Mouse (Mus musculus): ENCODE results near the gene Tmem198.

The Tmem198 gene

GRCm38 (mm10) chr1:75490785-75491551, 11.6 kb downstream of the Tmem198 start:
- no peak for DNase-seq (ENCODE audit: low read depth)

DNA sequence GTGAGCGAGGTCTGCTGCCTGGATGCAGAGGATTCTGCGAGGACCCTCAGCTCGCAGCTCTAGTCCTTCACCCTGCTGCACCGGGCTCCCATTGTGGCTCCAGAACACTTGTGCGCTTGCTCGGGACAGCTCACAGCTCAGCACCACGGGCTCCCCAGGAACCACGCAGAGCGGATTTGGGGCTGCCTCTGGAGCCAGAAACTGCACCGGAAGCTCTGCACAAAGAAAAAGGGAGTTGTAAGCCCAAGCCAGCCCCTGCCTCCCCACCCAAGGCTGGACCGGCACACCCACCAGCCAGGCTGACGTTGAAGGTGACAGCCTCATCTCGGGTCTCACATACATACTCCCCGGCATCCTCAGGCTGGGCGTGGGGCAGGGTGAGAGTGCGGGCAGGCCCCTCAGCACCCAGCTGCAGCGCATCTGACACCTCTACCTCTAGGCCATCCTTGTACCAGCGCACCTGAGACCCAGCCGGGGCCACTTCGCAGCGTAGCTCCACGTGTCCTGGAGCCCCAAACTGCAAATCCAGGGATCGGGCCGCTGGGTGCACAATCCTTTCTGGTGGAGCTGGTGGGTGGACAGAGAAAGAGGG, 13.3 kb downstream of the Tmem198 start:
- DNase-seq (ENCODE audit: low read depth) = no peak

DNA sequence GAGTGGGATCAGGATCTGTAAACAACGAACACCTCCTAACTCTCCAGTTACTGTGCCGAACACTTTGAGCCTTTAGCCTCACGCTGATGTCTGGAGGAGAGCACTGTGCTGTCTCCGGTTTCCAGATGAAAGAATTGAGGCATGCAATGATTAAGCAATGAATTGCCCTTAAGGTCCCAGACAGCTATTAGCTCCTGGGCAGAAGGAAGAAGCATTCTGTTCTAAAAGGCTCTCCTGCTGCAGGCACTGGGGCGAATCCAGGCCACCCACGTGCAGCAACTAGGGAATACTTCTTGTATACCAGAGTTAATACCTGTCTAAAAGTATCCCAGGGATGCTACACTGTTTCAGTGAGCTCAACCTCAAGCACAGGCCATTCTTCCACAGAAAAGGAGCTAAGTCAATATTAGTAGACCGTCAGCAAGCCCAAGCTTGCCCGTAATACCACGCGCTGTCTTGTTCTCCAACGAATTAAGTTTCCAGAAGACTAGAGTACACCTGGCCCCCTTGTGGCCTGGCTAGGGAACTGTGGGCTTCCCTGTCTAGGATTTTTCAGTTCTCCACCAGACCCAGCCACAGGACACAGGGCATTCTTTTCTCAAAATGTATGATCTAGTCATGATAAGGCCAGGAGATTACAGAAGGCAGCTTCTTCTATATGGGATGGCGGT, 15.7 kb downstream of the Tmem198 start:
- no peak for DNase-seq (ENCODE audit: low read depth)

DNA sequence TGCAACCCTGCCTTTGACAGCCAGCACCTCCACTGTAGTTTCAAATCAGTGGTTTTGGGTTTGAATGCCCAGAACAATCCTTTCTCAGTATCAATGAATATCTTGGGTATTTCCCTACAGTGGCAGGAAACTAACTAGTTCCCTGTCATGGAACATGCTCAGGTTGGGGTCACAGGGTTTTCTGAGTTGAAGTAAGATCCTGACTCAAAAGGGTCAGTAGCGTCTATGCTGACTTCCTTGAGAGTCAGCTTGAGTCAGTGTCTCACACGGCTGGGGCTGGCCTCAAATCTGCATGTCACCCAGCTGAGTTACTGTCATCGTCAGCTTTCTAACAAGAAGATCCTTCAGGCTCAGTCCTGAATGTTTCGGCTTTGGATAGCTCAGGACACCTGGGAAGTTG, 19.6 kb downstream of the Tmem198 start:
- DNase-seq (ENCODE audit: low read depth) = no peak

- no peak for DNase-seq (ENCODE audit: low read depth)
Observed at GRCm38 (mm10) chr1:75499441-75499840, 20.1 kb downstream of the Tmem198 start.

GRCm38 (mm10) chr1:75501905-75502304, 22.6 kb downstream of the Tmem198 start:
- DNase-seq (ENCODE audit: low read depth) = no peak

- no peak for DNase-seq (ENCODE audit: low read depth)
Observed at GRCm38 (mm10) chr1:75502945-75503650, 23.8 kb downstream of the Tmem198 start.

GRCm38 (mm10) chr1:75503651-75503980, 24.3 kb downstream of the Tmem198 start:
- DNase-seq (ENCODE audit: low read depth) = no peak

GRCm38 (mm10) chr1:75504256-75505045, 25.1 kb downstream of the Tmem198 start:
- no peak for DNase-seq (ENCODE audit: low read depth)

- DNase-seq (ENCODE audit: low read depth) = no peak
Observed at GRCm38 (mm10) chr1:75505159-75505955, 26.0 kb downstream of the Tmem198 start.

- DNase-seq (ENCODE audit: low read depth) = no peak
Observed at GRCm38 (mm10) chr1:75505956-75506831, 26.9 kb downstream of the Tmem198 start, which contains the start of gene Obsl1. TSS of gene Obsl1 (minus strand) at chr1:75506452.

- no peak for DNase-seq (ENCODE audit: low read depth)
Observed at GRCm38 (mm10) chr1:75507006-75507405, 27.7 kb downstream of the Tmem198 start, which contains the start of gene Inha. TSS of gene Inha (plus strand) at chr1:75507077.

DNA sequence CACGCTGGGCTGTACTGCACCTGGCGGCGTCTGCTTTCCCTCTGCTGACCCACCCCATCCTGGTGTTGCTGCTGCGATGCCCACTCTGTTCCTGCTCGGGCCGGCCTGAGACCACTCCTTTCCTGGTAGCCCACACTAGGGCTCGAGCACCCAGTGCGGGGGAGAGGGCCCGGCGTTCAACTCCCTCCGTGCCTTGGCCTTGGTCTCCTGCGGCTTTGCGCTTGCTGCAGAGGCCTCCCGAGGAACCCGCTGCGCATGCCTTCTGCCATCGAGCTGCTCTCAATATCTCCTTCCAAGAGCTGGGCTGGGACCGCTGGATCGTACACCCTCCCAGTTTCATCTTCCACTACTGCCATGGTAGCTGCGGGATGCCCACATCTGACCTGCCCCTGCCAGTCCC, 30.3 kb downstream of the Tmem198 start:
- no peak for DNase-seq (ENCODE audit: low read depth)

- DNase-seq (ENCODE audit: low read depth) = no peak
Observed at GRCm38 (mm10) chr1:75510154-75510553, 30.8 kb downstream of the Tmem198 start.

GRCm38 (mm10) chr1:75511437-75512210, 32.3 kb downstream of the Tmem198 start:
- no peak for DNase-seq (ENCODE audit: low read depth)

- no peak for DNase-seq (ENCODE audit: low read depth)
Observed at GRCm38 (mm10) chr1:75512550-75512949, 33.2 kb downstream of the Tmem198 start.

GRCm38 (mm10) chr1:75516703-75517380, 37.5 kb downstream of the Tmem198 start:
- DNase-seq (ENCODE audit: low read depth) = no peak

DNA sequence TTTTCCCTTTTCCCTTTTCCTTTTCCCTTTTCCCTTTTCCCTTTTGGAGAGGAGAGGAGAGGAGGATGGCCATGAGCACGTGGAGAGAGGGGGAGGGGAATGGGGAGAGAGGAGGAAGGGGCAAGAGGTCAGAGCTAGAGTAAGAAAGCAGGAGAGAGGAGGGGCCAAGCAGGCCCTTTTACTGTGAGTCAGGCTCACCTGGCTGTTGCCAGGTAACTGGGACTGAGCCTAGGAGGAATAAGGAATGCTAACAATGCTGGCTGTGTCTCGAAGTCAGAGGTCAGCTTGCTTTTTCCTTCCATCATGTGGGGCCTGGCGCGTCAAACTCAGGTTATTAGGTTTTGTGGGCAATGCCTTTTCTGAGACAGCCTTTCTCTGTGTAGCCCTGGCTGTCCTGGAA, 38.7 kb downstream of the Tmem198 start:
- DNase-seq (ENCODE audit: low read depth) = no peak

DNA sequence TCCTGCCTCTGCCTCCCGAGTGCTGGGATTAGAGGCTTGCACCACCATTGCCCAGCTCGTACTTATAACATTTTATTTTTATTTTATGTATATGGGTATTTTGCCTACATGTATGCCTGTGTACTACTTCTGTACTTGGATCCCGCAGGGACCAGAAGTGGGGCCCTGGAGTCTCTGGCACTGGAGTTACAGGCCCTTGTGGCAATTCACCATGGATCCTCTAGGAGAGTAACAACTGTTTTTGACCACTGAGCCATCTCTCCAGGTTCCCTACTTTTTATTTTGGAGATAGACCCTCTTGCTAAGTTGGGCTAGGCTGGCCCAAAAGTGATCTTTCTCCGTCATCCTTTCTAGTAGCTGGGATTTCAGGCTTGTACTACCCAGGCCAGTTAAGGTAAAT, 39.1 kb downstream of the Tmem198 start:
- no peak for DNase-seq (ENCODE audit: low read depth)
